Mouse (Mus musculus): ENCODE measurements around the gene Krt87.

The Krt87 gene

DNA sequence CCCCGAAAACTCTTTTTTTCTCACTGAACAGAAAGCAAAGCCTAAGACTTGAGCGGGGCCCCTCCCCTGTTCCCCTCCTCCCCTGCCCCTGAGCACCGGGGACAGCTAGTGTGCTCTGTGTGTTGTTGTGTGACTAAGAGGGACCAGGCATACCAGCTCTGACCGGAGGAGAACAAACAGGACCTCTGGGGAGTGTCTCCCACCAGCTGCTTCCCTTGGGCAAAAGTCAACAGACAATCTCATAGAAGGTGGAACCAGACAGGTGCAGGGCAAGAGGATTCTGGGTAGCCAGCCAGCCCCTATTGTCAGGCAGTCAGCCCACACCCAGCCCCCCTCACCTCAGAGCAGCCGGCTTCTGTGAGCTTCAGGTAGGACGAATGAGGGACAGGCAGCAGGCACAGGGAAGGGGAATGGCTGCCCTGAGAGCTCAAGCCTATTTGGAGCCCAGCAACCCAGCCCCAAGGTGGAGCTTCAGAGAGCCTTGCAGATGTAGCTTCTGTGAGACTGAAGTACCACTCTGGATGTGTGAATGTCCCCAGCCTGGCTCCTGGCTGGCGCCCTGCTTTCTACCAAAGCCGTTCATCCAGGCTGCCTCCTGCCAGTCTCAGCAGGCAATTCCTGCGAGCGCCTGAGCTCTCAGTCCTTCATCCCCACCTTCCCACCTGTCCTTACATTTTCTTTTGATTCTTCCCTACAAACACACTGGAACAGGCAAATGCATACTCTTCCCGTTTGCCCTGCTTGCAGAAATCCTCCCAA lies 23.6 kb downstream of the Krt87 start:
- DNase-seq = no peak

DNA sequence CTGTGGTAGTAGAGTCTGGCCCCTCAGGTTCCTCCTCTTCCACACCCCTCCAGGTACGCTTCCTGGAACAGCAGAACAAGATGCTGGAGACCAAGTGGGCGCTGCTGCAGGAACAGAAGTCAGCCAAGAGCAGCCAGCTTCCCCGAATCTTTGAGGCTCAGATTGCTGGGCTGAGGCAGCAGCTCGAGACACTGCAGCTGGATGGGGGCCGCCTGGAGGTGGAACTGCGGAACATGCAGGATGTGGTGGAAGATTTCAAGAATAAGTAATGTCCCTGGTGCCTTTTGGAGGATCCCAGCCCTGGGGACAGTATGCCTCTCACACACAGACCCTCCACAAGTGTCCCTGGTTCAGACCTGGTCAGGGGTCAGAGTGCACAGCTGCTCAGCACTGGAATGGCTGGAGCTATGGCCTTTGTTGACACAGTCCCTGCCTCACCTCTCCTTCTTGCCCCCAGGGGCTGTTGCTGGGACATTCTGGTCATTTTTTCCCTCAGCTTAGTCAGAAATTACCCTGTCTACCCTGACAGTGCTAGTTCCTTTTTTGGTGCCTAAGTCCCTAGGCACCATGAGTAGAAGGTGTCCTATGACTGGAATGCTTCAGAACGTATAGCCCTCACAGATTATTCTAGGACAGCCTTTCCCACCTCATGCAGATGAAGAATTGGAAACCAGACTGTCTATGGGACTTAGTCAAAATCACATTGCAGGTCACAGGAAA lies 24.5 kb downstream of the Krt87 start:
- DNase-seq = no peak

DNA sequence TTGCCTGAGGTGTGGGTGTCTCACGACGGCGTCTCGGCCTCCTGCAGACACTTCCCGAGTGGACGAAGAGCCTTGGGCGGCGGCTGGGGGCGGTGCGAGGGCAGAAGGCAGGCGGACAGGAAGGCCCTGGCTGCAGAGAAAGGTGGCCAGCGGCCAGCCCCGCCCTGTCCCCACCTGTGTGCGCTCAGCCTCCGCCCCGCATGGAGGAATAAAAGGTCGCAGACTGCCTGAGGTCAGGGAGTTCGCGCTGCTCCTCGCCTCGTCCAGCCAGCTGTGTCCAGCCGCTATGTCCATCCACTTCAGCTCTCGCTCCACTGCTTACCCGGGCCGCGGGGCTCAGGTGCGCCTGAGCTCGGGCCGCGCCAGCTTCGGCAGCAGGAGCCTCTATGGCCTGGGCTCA lies 26.4 kb downstream of the Krt87 start:
- no peak for DNase-seq

DNA sequence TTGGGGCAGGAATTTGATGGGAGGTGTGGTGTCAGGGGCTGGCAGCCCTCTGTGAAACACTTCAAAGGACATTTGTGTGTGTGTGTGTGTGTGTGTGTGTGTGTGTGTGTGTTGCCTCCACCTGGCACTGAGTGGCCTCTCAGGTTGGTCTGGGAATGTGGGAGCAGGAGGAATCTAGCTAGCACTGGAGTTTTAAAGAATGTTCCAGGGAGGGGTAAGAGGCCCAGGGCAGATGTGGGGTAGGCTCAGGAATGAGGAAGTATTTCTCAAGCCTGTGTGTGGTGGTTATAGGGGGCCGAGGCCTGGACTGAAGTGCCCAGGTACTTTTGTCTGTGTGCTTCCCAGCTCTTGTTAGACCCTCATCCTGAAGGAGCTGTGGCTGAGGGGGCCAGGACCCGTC lies 27.8 kb downstream of the Krt87 start, which contains the start of gene Krt7:
TSS of gene Krt7 (plus strand) at position 269 of the 400 bp plus-strand sequence.
- DNase-seq = no peak

DNA sequence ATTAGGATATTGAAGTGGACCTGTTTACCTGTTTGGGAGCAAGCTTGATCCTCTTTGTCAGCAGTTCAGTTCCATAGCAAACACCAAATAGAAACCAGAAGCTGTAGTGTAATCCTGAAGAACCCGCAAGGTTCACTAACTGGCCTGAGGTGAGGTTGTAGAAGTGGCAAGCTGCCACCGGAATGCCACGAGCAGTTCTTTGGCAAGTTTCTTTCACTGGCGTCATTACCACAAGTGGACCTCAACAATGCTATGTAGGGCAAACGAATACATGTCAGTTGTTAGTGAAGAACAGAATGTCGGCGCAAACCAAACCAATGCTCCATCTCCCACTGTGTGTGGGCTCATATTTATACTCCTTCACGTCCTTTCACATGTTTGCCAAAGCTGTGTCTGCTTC lies 40.3 kb downstream of the Krt87 start:
- DNase-seq = no peak

DNA sequence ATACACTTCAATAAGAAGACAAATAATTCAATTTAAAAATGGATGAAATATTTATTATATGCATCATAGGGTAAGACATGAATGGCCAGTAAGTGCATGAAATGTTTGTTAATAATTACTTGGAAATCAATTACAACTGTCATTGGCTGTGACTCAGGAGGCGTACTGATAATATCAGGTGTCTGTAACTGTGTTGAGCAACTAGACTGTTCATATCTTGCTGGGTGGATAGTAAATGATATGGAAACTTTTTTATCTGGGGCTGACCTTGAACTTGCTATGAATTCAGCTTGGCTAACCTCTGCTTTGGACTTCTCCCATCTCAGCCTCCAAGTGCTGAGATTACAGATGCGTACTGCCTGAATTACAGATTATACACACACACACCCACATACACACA lies 40.9 kb downstream of the Krt87 start:
- no peak for DNase-seq

DNA sequence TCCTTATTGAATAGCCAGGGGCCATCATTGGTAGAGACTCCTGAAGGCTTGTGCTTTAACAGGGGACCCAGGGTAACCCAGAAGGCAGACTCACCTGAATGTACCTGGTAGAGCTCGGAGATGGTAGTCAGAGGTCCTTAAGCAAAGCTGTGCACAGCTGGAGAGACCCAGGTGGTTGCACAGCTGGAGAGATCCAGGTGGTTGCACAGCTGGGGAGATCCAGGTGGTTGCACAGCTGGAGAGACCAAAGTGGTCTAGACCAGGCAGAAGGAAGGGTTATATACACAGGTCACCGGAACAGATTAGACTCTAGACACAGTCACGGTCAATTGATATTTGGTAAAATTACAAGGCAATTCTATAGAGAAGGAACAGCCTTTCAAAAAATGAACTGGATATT lies 41.7 kb downstream of the Krt87 start:
- no peak for DNase-seq

DNA sequence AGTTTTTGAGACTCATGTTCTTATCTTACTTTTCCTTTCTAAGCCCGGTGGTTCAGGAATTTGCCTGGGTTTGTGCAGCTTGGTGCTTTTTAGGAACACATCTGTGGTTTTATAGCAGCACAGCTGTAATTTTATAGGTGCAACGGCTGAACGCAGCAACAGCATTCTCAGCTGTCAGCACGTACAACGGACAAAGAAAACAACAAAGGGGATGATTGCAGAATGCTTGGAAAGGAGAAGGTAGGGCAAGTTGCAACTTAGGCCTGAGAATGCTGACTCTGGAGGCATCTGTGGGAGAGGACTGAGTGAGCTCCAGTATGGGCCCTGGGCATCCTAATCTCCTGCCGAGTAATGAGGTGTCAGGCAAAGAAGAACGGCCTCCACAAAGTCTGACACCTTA lies 42.1 kb downstream of the Krt87 start:
- DNase-seq = no peak

DNA sequence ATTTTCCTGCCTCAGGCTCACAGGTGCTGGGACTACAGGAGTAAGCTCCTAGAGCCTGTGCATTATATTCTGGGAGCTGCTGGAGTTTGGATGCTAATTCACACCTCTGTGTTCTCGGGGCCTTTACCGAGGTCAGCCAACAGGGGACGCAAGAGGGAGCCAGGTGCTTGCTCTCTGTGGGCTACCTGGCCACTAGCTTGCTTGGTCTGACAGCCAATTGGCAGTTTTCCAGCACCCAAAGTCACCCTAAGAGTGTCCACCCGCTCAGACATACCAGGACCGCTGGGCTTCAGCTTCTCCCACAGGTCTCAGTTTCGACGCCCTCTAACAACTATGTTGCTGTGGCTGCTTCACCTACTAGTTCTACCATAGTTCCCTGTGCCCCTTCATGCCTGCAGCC lies 43.7 kb downstream of the Krt87 start:
- no peak for DNase-seq

DNA sequence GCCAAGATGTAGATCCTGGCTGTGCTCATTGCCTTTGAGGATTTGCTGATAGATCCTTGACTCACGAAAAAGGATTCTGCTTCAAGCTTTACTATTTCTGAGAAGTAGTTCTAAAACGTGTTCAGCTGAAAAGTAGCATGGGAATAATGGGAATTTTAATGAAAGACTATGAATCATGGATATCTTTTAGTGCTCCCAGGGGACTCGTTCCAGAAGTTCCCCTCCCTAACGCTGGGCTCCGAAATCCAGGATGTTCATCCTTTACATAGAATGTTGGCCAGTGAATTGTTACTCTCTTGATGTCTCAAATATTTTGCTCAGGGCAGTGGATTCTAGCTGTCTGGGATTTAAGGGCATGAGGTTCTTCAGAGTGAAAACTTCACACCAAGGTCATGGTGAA lies 46.4 kb downstream of the Krt87 start:
- no peak for DNase-seq

DNA sequence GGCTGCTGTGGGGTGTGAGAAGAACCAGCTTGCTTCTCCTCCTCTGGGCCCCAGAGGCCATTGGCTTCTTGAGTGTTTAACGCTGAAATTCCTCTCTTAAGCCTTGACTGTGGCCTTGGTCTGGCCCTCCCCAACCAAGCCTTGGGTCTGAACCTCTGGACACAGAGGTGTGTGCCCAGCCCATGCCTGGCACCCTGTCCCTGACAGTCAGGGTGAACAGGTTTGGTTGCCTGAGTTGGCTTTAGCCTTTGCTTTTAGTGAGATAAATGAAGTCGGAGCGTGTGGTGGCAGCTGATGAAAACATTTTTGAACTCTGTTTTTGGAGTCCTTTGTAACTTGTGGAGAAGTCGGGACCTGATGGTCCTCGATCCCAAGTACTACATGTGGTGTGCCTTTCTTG lies 48.4 kb downstream of the Krt87 start:
- no peak for DNase-seq

DNA sequence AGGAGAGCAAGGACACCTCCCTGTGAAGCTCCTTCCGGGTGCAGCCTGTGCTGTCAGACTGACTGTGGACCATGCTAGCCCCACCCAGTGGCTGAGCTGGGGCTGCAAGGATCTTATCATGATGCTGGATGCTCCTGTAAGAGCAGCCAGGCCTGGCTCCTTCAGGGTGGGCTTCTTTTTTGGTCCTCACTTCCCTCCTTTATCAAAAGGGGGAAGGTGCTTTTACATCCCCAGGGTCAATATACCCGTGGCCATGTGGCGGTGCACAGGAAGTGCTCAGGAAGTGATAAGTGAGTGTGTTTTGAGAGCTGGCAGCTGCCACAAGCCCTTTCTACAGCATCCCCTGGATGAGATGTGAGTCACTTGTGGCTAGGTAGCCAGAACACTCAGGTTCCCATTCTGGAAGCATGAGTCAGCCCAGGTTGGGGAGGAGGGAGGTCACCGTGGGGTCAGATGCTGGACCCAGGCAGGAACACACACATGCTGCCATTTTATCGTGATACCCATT lies 50.5 kb downstream of the Krt87 start:
- peak; percentile 45 for DNase-seq

DNA sequence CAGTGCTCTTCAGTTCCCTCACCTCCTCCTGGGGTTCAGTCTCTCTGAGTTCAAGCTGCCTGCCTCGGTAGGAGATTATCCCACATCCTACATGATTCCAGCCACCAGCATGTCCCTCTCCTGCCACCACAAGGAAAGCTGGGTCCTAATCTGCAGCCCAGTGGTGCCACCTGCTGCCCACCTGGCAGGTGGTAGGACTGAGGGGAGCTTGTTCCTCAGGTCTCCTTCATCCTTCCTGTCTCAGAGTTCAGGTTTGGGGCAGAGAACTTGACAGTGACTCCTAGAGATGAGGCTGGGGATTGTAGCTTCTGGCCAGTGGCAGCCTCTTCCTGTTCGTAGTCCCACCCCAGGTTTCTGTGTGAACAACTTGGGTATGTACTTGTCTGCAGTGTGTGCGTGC lies 51.4 kb downstream of the Krt87 start:
- DNase-seq = no peak

DNA sequence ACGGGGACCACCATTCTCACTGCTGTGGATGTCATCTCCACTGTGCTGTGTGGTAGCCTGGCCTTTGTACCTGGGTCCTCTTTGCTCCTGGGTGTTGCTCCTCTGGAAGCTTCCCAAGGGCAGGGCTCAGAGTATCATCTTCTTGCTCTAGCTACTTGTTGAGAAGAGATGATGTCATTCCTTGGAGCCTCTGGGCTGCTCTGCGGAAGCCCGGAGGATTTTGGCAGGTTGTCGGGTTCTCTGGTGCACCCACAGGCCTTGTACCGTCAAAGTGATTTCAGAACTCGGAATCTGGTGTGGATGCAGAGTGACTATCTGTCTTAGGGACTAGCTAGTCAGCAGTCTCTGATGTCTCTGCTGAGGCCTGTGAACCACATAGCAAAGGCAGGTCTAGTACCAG lies 53.5 kb downstream of the Krt87 start:
- no peak for DNase-seq

DNA sequence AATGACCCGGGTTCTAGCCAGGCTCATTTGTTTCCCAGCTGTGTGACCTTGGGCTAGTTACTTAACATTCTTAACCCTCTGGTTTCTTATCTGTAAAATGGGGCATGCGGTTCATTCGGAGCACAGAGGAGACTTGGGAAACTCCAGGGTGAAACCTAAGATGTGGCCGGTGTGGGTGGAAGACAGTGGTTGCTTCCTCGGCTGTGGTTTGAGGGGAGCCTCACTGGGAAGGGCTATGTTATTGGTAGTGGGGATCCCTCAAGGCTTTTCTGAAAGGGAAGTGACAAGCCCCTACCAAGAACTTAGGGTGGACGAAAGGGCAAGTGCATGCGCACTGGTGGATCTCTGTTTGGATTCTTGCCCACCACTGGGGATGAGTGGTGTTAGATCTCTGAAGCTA lies 54.0 kb downstream of the Krt87 start:
- no peak for DNase-seq

DNA sequence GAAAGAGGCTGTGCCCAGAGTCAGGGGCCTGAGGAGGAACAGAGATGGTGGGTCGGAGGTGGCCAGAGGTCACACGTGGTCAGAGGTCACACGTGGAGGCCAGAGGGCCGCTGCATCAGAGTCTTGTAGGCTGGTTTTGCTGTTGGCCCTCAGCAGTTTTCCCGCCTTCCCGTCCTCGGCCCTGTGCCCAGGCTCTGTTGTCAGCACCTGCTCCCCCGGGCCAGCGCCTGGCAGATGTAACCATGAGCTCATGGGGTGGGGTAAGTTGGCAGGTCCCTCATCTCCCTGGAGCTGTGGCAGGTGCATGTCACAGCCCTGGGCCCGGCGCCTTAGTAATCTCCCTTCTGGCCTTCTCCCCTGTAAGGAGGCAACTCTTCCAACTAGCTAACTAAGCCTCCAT lies 55.8 kb downstream of the Krt87 start:
- DNase-seq = no peak

DNA sequence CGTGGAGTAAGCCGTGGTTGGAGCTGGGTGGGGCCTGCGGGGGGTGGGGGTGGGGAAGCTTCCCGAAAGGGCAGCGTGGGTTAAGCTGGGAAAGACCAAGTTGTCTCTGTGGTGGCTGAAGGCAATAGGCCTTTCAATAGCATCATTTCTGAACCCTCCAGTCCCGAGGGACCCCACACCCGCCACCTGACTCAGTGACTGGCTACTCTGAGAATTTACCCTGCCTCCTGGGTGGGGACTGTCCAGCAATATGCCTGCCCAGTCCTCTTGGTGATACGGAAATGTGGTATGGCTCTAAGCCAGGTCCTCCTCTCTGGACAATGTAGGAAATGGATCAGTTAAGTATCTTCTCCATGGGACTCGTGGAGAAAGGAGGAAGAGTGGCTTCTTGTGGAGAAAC lies 56.8 kb downstream of the Krt87 start:
- no peak for DNase-seq

Measured in right cerebral cortex, postnatal 14 days (tissue).